Mouse (Mus musculus): ENCODE measurements around the gene Ccnb1. TPM values are rescaled to one million over a fixed set of nuclear protein-coding genes. Genes with fewer than 3 reads are reported as not detected.
A peak's percentile ranks its signal among the peaks of the same experiment; 100 is the strongest.
"Not testable (repeated sequence)": the region's sequence is repeated elsewhere in the genome, so short reads cannot be mapped to it uniquely, and the experiment has no call there.

Ccnb1 gene
- total RNA-seq, 2 experiments from 2014 or later: 0.55 to 1.4 TPM

DNA sequence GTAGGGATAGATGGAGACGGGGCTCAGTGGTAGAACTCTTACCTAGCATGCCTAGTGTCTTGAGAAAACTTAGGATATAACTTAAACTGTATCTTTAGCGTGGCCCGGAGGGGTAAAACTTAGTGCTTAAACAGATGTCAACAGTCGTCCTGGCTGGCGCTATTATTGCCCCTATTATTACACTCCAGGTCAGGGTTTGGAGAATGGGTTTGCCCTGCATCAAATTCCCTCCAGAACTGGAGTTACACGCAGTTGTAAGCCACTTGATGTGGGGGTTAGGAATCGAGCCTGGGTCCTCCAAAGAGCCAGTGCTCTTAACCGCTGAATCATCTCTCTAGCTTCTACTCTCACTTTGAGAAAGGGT is 10.3 kb downstream of the Ccnb1 start:
- DNase-seq (ENCODE audit: low spot score): no peak
- intact Hi-C loops (cut with DNase I): no loop called here

DNA sequence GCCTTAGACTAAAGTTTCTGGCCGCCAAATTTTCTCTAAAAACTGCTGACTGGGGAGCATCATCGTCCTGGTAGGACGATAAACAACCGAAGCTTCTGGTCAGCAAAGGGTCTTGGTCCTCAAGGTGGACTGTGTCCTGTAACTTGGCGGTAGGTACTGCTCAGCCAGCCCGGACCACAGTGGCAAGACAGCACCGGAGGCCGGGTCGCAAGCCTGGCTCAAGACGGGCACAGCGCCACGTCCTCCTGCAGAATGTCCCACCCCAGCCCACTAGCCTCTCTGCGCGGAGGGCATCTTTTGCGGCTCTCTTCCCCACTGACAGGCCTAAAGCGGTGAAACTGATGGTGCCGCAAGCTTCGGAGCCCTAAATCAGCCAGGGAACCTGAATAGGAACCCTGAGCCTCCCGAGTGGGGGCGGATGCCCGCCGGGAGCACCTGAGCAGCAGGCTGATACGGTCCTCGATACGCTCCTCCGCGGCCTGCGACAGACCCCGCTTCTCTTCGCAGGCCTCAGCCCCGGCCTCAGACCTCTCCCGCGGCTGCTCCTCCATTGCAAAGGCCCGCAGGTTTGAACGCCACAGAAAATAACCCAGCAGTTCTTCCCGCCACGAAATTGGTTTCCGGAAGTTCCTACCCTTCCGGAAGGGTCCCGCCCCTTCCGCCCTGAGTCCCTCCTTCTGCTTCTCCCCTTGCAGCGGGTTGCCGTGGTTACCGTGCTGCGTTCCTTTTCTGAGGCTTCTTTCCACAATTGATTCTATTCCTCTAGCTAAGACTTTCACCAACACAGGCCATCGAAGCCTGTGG is 10.9 kb downstream of the Ccnb1 start, which contains the start of gene Cenph:
Gene Cenph (minus strand): TSS at position 648 of the 804 bp plus-strand sequence.
- DNase-seq (ENCODE audit: low spot score): peak; percentile 53
- intact Hi-C loops (cut with DNase I): no loop called here

DNA sequence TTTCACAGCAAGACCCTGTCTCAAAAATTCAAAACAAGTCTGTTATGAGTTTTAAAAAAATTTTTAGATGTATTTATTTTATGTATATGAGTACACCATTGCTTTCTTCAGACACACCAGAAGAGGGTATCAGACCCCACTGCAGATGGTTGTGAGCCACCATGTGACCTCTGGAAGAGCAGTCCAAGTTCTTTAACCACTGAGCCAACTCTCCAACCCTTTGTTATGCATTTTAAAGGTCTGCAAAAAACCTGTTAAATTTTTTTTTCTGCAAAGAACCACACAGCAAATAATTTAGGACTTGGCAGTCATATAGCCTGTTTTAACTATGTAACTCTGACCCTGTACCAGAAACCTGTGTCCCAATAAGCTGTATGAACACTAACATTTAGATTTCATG is 11.7 kb downstream of the Ccnb1 start:
- intact Hi-C loops (cut with DNase I): no loop called here
- DNase-seq (ENCODE audit: low spot score): no peak

DNA sequence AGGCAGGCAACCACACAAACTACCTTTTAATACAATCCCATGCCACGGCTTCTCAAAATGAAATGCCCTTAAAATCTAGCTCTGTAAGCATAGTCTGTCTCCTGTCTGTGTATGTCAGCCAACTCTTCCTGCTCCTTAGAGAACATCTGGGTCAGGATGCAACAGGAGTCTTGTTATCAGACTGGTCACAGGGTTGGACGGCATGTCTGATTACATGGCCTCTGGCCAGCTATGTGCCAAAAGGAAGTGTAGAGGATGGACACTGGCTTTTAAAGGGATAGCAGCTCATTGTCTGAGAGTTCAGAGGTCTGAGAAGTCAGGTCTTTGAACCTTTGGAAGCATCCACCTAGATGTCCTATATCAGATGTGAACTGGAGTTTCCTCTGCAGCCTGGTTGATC is 31.0 kb downstream of the Ccnb1 start:
- no peak for DNase-seq (ENCODE audit: low spot score)
- intact Hi-C loops (cut with DNase I): no loop called here

DNA sequence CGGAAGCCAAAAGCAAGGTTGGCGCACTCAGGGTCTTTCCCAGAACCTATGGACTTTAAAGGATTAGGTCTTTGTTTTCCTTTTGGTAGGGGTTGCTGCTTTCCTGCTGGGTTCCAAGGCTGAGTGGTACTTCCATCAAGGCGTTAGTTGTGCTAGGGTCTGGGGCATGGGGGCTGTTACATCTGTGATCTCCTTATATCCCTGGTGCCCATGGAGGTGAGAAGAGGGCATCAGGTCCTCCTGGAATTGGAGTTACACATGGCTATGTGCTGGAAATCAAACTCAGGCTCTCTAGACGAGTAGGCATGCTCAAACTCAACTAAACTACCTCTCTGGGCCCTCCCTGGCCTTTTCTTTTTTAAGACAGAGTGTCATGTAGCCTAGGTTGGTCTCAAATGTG is 32.2 kb downstream of the Ccnb1 start:
- no peak for DNase-seq (ENCODE audit: low spot score)
- intact Hi-C loops (cut with DNase I): no loop called here

DNA sequence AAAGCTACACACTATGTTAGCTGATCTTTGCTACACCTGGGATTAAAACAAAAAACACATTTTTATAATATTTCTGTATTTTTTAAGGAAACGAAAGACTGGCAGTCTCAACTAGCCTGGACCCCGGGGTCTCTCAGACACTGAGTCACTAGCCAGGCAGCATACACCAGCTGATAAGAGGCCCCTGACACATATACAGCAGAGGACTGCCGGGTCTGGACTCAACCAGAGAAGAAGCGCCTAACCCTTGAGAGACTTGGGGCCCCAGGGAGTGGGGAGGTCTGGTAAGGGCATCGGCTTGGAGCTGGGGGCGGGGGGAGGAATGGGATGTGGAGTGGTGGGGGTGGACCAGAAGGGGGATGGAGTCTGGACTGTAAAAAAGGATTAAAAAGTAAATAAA is 33.4 kb downstream of the Ccnb1 start:
- intact Hi-C loops (cut with DNase I): no loop called here
- DNase-seq (ENCODE audit: low spot score): no peak

DNA sequence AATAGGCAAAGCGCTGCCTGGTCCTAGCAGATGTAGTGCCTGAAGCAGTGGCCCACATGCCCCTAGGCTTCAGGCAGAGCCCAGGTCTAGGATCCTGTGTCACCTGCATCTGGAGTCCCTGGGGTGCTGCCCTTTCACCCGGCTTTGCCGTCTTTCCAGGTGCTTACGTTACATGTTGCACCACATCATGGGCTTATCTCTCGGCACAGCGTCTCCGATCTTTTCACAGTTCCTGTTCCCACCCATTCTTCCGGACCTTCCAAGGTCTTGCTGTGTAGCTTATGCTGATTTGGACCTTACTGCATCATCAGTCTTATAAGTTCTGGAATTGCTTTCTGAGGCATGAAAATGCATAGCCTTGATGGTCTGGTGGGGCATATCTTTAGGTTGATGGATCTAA is 33.8 kb downstream of the Ccnb1 start:
- intact Hi-C loops (cut with DNase I): no loop called here
- no peak for DNase-seq (ENCODE audit: low spot score)

DNA sequence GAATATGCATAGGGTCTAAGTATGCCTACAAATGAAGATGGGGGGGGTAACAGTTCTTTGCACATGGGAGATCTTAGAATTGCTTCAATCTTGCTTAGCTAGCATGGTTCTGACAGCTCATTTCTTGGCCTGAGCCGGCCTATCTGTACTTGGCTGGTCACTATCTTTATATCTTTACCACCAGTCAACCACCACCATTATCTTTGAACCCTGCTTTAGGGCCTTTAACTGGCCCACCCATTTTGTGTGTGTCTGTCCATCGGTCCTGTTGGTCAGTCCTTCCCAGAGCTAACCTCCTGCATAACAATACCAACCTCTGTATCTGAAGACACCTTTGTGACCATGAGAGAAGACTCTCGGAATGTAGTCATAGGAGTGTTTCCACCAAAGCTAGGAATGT is 35.0 kb downstream of the Ccnb1 start:
- intact Hi-C loops (cut with DNase I): no loop called here
- no peak for DNase-seq (ENCODE audit: low spot score)

DNA sequence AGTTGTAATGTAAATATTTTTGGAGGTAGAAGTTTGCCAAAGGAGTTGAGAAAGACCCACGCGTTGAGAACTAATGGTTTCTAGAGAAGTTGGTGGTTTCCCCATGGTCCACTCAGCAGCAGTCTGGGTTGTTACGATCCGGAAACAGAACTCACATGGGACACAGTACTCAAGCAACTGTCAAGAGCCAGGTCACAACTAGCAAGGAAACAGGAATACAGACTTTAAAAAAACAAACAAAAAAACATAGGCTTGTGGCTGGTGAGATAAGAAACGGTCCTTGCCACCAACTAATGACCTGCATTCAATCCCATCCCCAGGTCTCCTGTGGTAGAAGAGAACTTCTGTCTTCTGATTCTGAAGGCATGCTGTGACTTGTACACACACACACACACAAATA is 35.6 kb downstream of the Ccnb1 start:
- intact Hi-C loops (cut with DNase I): no loop called here
- no peak for DNase-seq (ENCODE audit: low spot score)

DNA sequence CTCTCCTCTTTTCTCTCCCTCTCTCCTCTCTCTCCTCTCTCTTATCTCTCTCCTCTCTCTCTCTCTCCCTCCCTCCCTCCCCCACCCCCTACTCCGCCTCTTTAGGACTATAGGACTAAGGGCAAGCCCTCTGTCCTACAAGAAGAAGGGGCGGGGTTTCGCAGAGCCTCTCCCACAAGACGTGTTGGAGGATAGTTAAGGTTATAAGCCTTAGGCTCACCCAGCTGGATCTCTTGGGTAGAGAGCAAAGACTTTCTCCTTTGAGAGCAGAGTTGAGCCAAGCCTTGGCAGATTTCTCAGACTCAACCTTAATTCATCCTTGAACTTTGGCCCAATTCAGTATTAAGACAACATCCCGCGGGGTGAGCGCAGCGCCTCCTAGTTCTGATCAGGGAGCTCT is 37.7 kb downstream of the Ccnb1 start:
- intact Hi-C loops (cut with DNase I): loop anchor here (5.0 to 10.0 kb wide), 2 partner anchors 39 to 946 kb away; partner anchors contain the start of gene Ccnb1
- DNase-seq (ENCODE audit: low spot score): no peak

DNA sequence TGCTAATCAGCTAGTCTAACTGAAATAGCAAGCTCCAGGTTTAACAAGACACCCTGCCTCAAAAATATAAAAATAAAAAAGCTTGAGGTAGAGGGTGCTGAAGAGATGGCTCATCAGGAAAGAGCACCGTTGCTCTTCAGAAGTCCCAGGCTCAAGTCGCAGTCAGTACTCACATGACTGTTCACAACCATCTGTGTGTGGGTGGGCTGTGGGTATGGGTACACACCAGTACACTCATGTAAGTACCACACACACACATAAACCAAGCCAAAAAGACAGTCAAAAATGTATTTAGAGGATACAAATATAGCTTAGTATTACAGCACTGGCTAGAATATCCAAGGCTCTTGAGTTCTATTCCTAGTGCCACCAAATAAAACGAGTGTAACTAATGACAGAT is 40.3 kb downstream of the Ccnb1 start:
- intact Hi-C loops (cut with DNase I): loop anchor here (5.0 to 10.0 kb wide), 2 partner anchors 41 to 949 kb away; partner anchors contain the start of gene Ccnb1
- DNase-seq (ENCODE audit: low spot score): no peak

DNA sequence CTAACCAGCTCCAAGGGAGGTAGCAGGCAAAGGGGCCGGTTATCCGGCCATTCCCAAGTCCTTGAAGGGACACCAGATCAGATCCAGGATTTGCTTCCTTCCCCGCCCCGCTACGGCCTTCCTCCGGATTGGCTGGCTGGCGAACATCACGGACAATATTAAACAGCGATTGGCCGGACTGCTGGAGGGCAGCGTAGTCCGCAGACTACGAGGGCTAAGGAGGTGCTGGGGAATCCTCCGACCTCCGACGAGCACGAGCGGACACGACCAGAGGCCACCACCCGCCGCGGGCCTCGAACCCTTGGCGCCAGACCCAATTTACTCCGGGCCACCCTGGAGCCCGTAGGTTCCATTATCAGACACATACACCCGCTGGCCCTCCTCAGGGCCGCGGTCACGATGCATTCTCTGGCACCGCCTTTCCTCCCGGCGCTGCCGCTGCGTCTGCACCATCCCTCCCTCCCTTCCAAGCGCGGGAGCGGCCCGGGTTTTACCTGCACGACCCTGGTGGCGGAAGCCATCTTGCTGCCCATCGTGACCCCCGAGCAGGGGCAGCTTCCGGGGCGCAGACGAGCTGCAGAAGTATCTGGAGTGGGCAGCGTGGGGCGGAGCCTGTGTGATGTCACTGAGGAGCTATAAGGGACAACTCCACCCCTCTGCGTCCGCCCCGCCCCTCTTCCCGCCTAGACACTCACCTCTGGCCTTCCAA is 42.2 kb downstream of the Ccnb1 start, which contains the start of gene Mrps36:
Gene Mrps36 (minus strand): TSS at position 624 of the 709 bp plus-strand sequence.
- intact Hi-C loops (cut with DNase I): loop anchor here (10.0 kb wide), 1 partner anchor 951 kb away; no protein-coding TSS in a partner anchor
- peak; percentile 89 for DNase-seq (ENCODE audit: low spot score)

DNA sequence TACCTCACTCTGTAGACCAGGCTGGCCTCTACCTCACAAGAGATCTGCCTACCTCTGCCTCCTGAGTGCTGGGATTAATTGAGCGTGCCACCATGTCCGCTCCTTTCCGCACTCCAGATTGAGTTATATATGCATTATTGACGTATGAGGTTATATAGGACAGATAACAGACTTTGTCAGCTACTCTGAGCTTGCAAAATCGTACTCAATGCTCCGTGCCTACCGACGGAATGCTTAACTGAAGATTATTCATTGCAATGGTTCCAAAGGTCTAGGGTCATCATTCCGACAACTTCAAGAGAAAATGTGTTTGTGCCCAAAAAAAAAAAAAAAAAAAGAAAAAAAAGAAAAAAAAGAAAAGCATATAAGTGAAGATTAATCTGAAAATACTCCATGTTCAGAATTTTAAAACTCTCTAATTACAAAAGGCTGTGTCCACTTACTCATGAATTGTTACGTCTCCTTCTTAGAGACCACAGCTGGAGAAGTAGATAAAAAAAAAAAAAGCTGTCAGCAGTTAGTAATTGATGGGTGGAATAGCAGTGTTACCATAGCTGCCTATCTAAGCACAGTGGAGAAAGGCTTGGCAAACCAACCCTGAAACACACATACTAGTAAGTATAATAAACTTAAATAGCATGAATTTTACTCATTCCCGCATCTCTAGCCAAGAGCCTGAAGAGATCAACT is 42.9 kb downstream of the Ccnb1 start:
- no peak for DNase-seq (ENCODE audit: low spot score)
- intact Hi-C loops (cut with DNase I): loop anchor here (10.0 kb wide), 1 partner anchor 951 kb away; no protein-coding TSS in a partner anchor

DNA sequence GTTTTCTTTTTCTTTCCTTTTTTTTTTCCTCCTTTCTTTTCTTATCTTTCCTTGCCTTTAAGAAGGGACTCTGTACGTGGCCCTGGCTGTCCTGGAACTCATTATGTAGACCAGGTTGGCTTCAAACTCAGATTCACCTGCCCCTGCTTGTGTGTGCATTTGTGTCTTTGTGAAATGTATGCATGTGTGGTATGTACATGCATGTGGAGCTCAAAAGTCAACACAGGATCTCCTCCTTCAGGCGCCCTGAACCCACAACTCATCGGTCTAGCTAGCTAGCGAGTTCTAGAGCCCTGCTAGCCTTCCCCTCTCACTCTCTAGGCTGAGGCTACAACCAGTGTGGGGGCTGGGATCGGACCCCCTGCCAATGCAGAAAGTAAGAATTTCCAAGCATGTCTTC is 43.5 kb downstream of the Ccnb1 start:
- no peak for DNase-seq (ENCODE audit: low spot score)
- intact Hi-C loops (cut with DNase I): loop anchor here (10.0 kb wide), 1 partner anchor 952 kb away; no protein-coding TSS in a partner anchor

DNA sequence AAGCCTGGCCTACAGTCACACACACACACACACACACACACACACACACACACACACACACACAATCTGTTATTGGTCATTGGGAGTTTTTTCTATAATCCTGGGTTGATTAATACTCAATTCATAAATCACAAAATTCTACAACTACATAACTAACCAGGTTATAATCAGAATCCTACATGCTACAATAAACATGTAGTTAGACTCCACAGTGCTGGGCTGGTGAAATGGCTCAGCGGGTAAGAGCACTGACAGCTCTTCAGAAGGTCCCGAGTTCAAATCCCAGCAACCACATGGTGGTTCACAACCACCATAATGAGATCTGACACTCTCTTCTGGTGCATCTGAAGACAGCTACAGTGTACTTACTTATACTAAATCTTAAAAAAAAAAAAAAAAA is 53.6 kb downstream of the Ccnb1 start:
- intact Hi-C loops (cut with DNase I): loop anchor here (5.0 kb wide), 2 partner anchors 55 to 100 kb away; partner anchors contain the start of genes Ccnb1 and Slc30a5
- no peak for DNase-seq (ENCODE audit: low spot score)

DNA sequence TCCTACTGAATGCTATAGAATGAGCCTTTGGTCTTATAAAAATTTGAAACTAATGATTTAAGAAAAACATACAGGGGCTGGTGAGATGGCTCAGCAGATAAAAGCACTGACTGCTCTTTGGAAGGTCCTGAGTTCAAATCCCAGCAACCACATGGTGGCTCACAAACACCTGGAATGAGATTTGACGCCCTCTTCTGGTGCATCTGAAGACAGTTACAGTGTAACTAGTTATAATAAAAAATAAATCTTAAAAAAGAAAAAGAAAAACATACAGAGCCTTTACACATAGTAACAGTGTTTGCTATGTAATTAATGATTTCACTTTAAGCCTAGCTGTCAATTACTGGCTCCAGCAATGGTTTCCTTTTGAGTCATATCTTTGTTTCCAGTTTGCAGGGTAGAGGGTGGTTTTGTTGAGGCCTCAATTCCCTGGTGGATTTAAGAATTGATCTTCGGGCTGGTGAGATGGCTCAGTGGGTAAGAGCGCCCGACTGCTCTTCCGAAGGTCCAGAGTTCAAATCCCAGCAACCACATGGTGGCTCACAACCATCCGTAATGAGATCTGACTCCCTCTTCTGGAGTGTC is 54.8 kb downstream of the Ccnb1 start:
- intact Hi-C loops (cut with DNase I): loop anchor here (5.0 kb wide), 2 partner anchors 56 to 101 kb away; partner anchors contain the start of genes Ccnb1 and Slc30a5
- not testable (repeated sequence) for DNase-seq (ENCODE audit: low spot score)

DNA sequence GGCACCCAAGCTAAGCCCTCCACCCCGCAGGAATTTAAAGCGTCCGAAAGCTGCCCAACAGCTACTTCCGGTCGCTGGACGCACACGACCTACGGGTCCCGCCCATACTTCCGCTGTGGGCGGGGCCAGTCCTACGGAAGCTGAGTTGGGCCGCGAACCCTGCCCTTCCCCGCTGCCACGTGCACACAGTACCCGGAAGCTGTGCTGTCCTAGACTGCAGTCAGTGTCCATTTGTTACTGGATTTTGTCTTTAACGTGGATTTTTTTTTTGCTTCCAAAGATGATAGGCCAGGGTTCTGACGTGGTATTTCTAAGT is 55.6 kb downstream of the Ccnb1 start, which contains the start of gene Cdk7:
Gene Cdk7 (minus strand): TSS at position 79 of the 316 bp plus-strand sequence.
- DNase-seq (ENCODE audit: low spot score): peak; percentile 83
- intact Hi-C loops (cut with DNase I): loop anchor here (5.0 kb wide), 2 partner anchors 56 to 101 kb away; partner anchors contain the start of genes Ccnb1 and Slc30a5

DNA sequence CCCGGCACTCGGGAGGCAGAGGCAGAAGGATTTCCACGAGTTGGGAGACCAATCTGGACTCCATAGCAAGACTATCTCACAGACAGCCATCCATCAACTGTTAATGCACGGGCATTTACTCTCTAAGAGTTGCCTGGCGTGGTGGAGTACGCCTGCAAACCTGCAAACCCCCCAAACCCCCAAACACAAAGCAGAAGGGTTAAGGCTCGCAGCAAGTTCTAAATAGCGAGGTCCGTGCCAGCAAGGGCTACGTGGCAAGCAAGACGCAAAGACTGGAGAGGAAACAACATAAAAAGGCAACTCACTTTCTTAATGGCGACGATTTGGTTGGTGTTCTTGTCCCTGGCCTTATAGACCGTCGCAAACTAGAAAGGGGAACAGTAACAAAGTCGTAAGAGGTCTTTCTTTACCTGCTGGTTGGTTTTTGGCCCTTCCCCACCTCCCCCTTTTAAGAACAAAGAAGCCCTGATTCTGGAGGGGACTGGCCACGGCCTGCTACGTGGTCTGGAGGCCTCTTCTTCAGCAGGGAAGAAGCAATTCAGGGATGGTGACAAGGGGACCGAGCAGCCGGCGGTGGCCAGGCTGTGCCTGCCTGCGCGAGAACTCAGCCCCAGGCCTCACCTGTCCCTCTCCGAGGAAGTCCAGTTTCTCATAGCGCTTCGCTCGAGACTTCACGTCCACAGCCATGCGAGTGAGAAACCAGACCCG is 56.1 kb downstream of the Ccnb1 start:
- intact Hi-C loops (cut with DNase I): loop anchor here (5.0 kb wide), 2 partner anchors 57 to 102 kb away; partner anchors contain the start of genes Ccnb1 and Slc30a5
- DNase-seq (ENCODE audit: low spot score): no peak
